Mouse (Mus musculus) ES-E14 (cell line): ENCODE measurements at regions not wholly inside any gene's neighbourhood (a gene's known extent, or its start where the extent isn't known, plus 50 kb on each side); places are given as distances from the start of the nearest gene placed in this dataset.
A peak's percentile ranks its signal among the peaks of the same experiment; 100 is the strongest.

Experiments
- DNase-seq: peaks from one replicate; pipeline ENCODE4 v3.0.0-alpha.2; 2013; ENCODE audit warnings: low read depth, low spot score
- H3K27ac ChIP-seq: 2 replicates; pipeline ENCODE4 v1.5.1; 2012; ENCODE audit warnings: low read depth, mild to moderate bottlenecking, low read length, moderate library complexity, mixed read lengths; ENCODE audit not compliant: poor library complexity, insufficient read depth, severe bottlenecking
- H3K36me3 ChIP-seq: 2 replicates; pipeline ENCODE4 v1.6.1; 2012; ENCODE audit warnings: mild to moderate bottlenecking, low read length, moderate library complexity, mixed read lengths; ENCODE audit not compliant: control insufficient read depth, poor library complexity, insufficient read depth, severe bottlenecking
- H3K4me1 ChIP-seq, 2 experiments: fragments of 150-350 bp in 1 of 2; sonication (generic) in 1 of 2; 2 replicates each; pipeline ENCODE4 v1.6.1; 2012; ENCODE audit warnings: low read length in 2 of 2, mild to moderate bottlenecking in 1 of 2, mixed read lengths in 1 of 2; ENCODE audit not compliant: control insufficient read depth in 2 of 2, insufficient read depth in 2 of 2, poor library complexity in 1 of 2
- H3K4me3 ChIP-seq, 2 experiments: fragments of 150-350 bp in 1 of 2; sonication (generic) in 1 of 2; 2 replicates each; pipeline ENCODE4 v1.5.1; 2012; ENCODE audit warnings: low read length in 2 of 2, low read depth in 1 of 2, mild to moderate bottlenecking in 1 of 2, mixed read lengths in 1 of 2; ENCODE audit not compliant: insufficient read depth in 1 of 2, poor library complexity in 1 of 2, severe bottlenecking in 1 of 2
- H3K9ac ChIP-seq: 2 replicates; pipeline ENCODE4 v1.6.1; 2012; ENCODE audit warnings: low read depth, mild to moderate bottlenecking, low read length, mixed read lengths; ENCODE audit not compliant: poor library complexity, insufficient read depth, severe bottlenecking
- H3K9me3 ChIP-seq: fragments of 150-350 bp; sonication (generic); 2 replicates; pipeline ENCODE4 v1.6.1; 2012; ENCODE audit warnings: low read depth, mild to moderate bottlenecking, low read length; ENCODE audit not compliant: control insufficient read depth, insufficient read depth
- CHD2 ChIP-seq: IDR thresholded peaks from 2 replicates; pipeline ENCODE4 v1.6.1; 2014; ENCODE audit warnings: mild to moderate bottlenecking, low read depth, low read length, inconsistent platforms
- HCFC1 ChIP-seq: IDR thresholded peaks from 2 replicates; pipeline ENCODE4 v1.6.1; 2012; ENCODE audit warnings: low read length, inconsistent platforms, borderline replicate concordance; ENCODE audit not compliant: insufficient read depth
- MAFK ChIP-seq: IDR thresholded peaks from 2 replicates; pipeline ENCODE4 v1.6.1; 2014; ENCODE audit warnings: mild to moderate bottlenecking, low read depth, low read length, inconsistent platforms; ENCODE audit not compliant: insufficient read depth
- ZC3H11A ChIP-seq: IDR thresholded peaks from 2 replicates; pipeline ENCODE4 v1.6.1; 2012; ENCODE audit warnings: low read depth, mild to moderate bottlenecking, inconsistent platforms, low read length, borderline replicate concordance
- ZNF384 ChIP-seq: IDR thresholded peaks from 2 replicates; pipeline ENCODE4 v1.6.1; 2012; ENCODE audit warnings: low read depth, low read length, inconsistent platforms
- in situ Hi-C, 2 experiments: fragments of 600-800 bp; cut with MboI; formaldehyde crosslinking; loops; one replicate each; pipeline ENCODE4 v1.15.1; 2025; ENCODE audit warnings: low sequenced_read_pairs in 2 of 2, inconsistent platforms in 1 of 2; ENCODE audit not compliant: unreplicated experiment in 2 of 2

- no peaks in the 10 kb centered on the region for H3K9me3 ChIP-seq
- no peak overlapping the region for H3K4me3 ChIP-seq
- no peak for DNase-seq
- in situ Hi-C loops: no loop called here
- no peak overlapping the region for H3K27ac ChIP-seq
- no peak for TF ChIP-seq ZC3H11A
- no peak for TF ChIP-seq MAFK
- TF ChIP-seq HCFC1: no peak
- H3K4me1 ChIP-seq: no peaks in the 10 kb centered on the region
- no peak overlapping the region for H3K9ac ChIP-seq
- H3K36me3 ChIP-seq: no peaks in the 10 kb centered on the region
Observed at GRCm38 (mm10) chr3:131789177-131789576, 224.6 kb downstream of the Papss1 start.

GRCm38 (mm10) chr3:131794056-131794455, 229.5 kb downstream of the Papss1 start:
- Histone ChIP-seq H3K4me3 (no peak overlapping the region), H3K36me3 (no peaks in the 10 kb centered on the region), H3K4me1 (no peaks in the 10 kb centered on the region), H3K27ac (no peak overlapping the region), H3K9ac (no peak overlapping the region), H3K9me3 (no peaks in the 10 kb centered on the region)
- DNase-seq: no peak
- TF ChIP-seq CHD2 (no peak), ZNF384 (no peak), ZC3H11A (no peak), HCFC1 (no peak), MAFK (no peak)
- in situ Hi-C loops: no loop called here

- Histone ChIP-seq H3K4me3 (no peak overlapping the region), H3K27ac (no peak overlapping the region), H3K36me3 (no peaks in the 10 kb centered on the region), H3K9ac (no peak overlapping the region), H3K9me3 (no peaks in the 10 kb centered on the region), H3K4me1 (no peaks in the 10 kb centered on the region)
- TF ChIP-seq ZC3H11A (no peak), ZNF384 (no peak), HCFC1 (no peak), MAFK (no peak), CHD2 (no peak)
- no peak for DNase-seq
- in situ Hi-C loops: no loop called here
Observed at GRCm38 (mm10) chr3:131795108-131796005, 230.8 kb downstream of the Papss1 start.

GRCm38 (mm10) chr3:131799774-131800173, 235.2 kb downstream of the Papss1 start:
- Histone ChIP-seq H3K9ac (no peak overlapping the region), H3K4me1 (peaks cover 0 to 4% of the 10 kb centered on the region in 2 experiments; a peak in 3 of 4 replicates), H3K27ac (no peak overlapping the region), H3K9me3 (no peaks in the 10 kb centered on the region), H3K36me3 (no peaks in the 10 kb centered on the region), H3K4me3 (no peak overlapping the region)
- in situ Hi-C loops: no loop called here
- no peak for DNase-seq
- no peak for TF ChIP-seq CHD2

GRCm38 (mm10) chr3:131801551-131801950, 237.0 kb downstream of the Papss1 start:
- TF ChIP-seq HCFC1 (no peak), ZNF384 (no peak), ZC3H11A (no peak), MAFK (no peak), CHD2 (no peak)
- peaks cover 0 to 4% of the 10 kb centered on the region in 2 experiments; a peak in 3 of 4 replicates for H3K4me1 ChIP-seq
- in situ Hi-C loops: no loop called here
- DNase-seq: peak; percentile 34
- H3K4me3 ChIP-seq: no peak overlapping the region
- H3K9ac ChIP-seq: no peak overlapping the region
- no peaks in the 10 kb centered on the region for H3K36me3 ChIP-seq
- no peak overlapping the region for H3K27ac ChIP-seq
- H3K9me3 ChIP-seq: no peaks in the 10 kb centered on the region
